Mouse (Mus musculus): ENCODE data around the gene Olfr635.

DNA sequence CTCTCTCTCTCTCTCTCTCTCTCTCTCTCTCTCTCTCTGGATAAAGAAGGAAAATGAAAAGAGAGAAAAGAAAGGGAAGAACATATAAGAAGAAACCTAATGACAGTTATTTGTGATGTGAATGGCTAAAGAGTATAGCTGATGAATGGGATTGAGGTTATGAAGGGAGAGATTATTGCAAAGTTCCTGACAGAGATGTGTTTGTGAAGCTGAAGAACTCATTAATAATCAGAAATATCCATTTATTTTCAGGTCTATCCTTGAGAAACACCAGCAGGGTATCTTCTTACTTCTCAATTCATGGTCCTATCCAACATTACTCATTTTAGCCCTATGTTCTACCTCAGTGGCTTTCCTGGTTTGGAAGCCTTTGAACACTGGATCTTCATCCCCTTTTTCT, 42.4 kb upstream of the Olfr635 start, which contains the start of gene Olfr631:
- TF ChIP-seq POLR2A (IDR thresholded peaks at IDR 0.05; ENCODE audit: borderline replicate concordance, low read depth, low read length) (no peak), CTCF (IDR thresholded peaks at IDR 0.05; ENCODE audit: low read depth, low read length) (no peak)

Measured in bone marrow macrophage, adult 2 months (primary cell).